Mouse (Mus musculus): ENCODE measurements around the gene Htr1b.

DNA sequence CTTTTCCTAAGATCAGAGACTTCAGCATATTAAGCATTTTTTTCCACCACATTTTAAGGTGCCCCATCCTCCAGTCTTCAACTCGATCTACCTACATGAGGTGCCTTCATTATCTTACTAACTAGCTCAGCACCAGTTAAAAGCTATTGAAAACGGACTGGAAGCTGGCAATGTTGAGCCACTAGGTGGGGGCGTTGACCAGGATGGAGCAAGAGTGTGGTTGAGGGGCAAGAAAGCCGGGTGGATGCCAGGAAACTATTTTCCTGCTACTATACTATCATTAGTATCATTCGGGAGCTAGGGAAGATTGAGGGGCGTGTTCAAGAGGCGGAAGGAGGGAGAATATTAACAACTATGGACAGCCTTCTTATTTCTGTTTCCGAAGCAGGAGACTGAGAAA lies 1.5 kb upstream of the Htr1b start:
- peak; percentile 60 for TF ChIP-seq CTCF (IDR thresholded peaks at IDR 0.05)
- TF ChIP-seq EP300 (IDR thresholded peaks at IDR 0.05) = no peak
